Mouse (Mus musculus): ENCODE measurements around the gene Ahdc1.

Ahdc1 gene

GRCm38 (mm10) chr4:133039116-133039819 lies 28.2 kb downstream of the Ahdc1 start:
- DNase-seq (ENCODE audit: low spot score), result no peak

GRCm38 (mm10) chr4:133039832-133040231 lies 28.8 kb downstream of the Ahdc1 start:
- no peak for DNase-seq (ENCODE audit: low spot score)

- no peak for DNase-seq (ENCODE audit: low spot score)
Measured at GRCm38 (mm10) chr4:133040241-133040904, 29.3 kb downstream of the Ahdc1 start.

GRCm38 (mm10) chr4:133042244-133042643 lies 31.2 kb downstream of the Ahdc1 start:
- DNase-seq (ENCODE audit: low spot score), result no peak

GRCm38 (mm10) chr4:133042651-133043635 lies 31.9 kb downstream of the Ahdc1 start:
- DNase-seq (ENCODE audit: low spot score), result no peak

GRCm38 (mm10) chr4:133043798-133044646 lies 33.0 kb downstream of the Ahdc1 start:
- no peak for DNase-seq (ENCODE audit: low spot score)

- DNase-seq (ENCODE audit: low spot score), result no peak
Measured at GRCm38 (mm10) chr4:133044647-133045094, 33.6 kb downstream of the Ahdc1 start.

GRCm38 (mm10) chr4:133045771-133046474 lies 34.9 kb downstream of the Ahdc1 start:
- DNase-seq (ENCODE audit: low spot score), result no peak

- DNase-seq (ENCODE audit: low spot score), result no peak
Measured at GRCm38 (mm10) chr4:133046691-133047352, 35.8 kb downstream of the Ahdc1 start.

GRCm38 (mm10) chr4:133047353-133048105 lies 36.5 kb downstream of the Ahdc1 start:
- no peak for DNase-seq (ENCODE audit: low spot score)

- no peak for DNase-seq (ENCODE audit: low spot score)
Measured at GRCm38 (mm10) chr4:133049071-133049920, 38.2 kb downstream of the Ahdc1 start.

- no peak for DNase-seq (ENCODE audit: low spot score)
Measured at GRCm38 (mm10) chr4:133050196-133050836, 39.3 kb downstream of the Ahdc1 start.

- no peak for DNase-seq (ENCODE audit: low spot score)
Measured at GRCm38 (mm10) chr4:133050837-133051549, 39.9 kb downstream of the Ahdc1 start.

GRCm38 (mm10) chr4:133051550-133051865 lies 40.4 kb downstream of the Ahdc1 start:
- DNase-seq (ENCODE audit: low spot score), result no peak

GRCm38 (mm10) chr4:133052029-133052745 lies 41.1 kb downstream of the Ahdc1 start:
- DNase-seq (ENCODE audit: low spot score), result no peak

GRCm38 (mm10) chr4:133052995-133053572 lies 42.0 kb downstream of the Ahdc1 start:
- no peak for DNase-seq (ENCODE audit: low spot score)

All from left cerebral cortex, adult 11 months (tissue).